Mouse (Mus musculus): ENCODE data around the gene Dapk1.

DNA sequence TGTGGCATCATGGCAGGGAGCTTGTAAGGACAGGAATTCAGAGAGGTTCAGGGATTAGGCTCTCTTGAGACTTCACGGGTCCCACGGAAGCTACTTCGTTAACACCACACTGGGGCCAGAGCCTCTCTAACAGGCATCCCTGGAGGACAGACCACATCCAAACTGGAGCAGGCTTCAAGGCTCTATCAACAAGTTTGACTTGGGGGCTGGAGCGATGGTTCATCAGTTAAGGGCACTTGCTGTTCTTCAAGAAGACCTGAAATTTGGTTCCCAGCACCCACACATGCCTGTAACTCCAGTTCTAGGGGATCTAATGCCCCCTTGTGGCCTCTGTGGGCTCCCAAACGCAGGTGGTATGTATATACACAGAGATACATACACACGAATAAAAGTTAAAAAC lies 151.5 kb downstream of the Dapk1 start:
- TF ChIP-seq CTCF (IDR thresholded peaks at IDR 0.05; ENCODE audit: low read depth, low read length) (no peak), EP300 (IDR thresholded peaks at IDR 0.05; ENCODE audit: insufficient read depth, low read depth, low read length) (no peak)

Data from ES-Bruce4 (cell line).